Mouse (Mus musculus) stomach, embryonic 14.5 days (tissue): ENCODE results near the gene Elk3. TPM values are rescaled to one million over a fixed set of nuclear protein-coding genes. Genes with fewer than 3 reads are reported as not detected.
"Not testable (repeated sequence)": the region's sequence is repeated elsewhere in the genome, so short reads cannot be mapped to it uniquely, and the experiment has no call there.

Experiments
- ATAC-seq: fragments of 200-750 bp; cut with Nextera tagmentation; 2 replicates; pipeline ENCODE4 v1.8.0; 2017; ENCODE audit warnings: low read depth, moderate TSS enrichment; ENCODE audit not compliant: insufficient number of reproducible peaks, insufficient read depth, low FRiP score
- H3K27ac ChIP-seq: fragments of 300-500 bp; sonication (generic); 2 replicates; pipeline ENCODE4 v1.5.1; 2014; ENCODE audit warnings: mild to moderate bottlenecking, low read length, moderate library complexity, mixed read lengths
- H3K27me3 ChIP-seq: fragments of 300-500 bp; sonication (generic); 2 replicates; pipeline ENCODE4 v1.6.1; 2014; ENCODE audit warnings: low read length, control low read depth, mixed read lengths; ENCODE audit not compliant: control insufficient read depth, insufficient read depth
- H3K36me3 ChIP-seq: fragments of 300-500 bp; sonication (generic); 2 replicates; pipeline ENCODE4 v1.6.1; 2014; ENCODE audit warnings: mild to moderate bottlenecking, control low read depth, low read length, moderate library complexity, mixed read lengths; ENCODE audit not compliant: control insufficient read depth, insufficient read depth
- H3K4me1 ChIP-seq: fragments of 300-500 bp; sonication (generic); 2 replicates; pipeline ENCODE4 v1.6.1; 2014; ENCODE audit warnings: low read length, control low read depth, mixed read lengths; ENCODE audit not compliant: control insufficient read depth, insufficient read depth
- H3K4me2 ChIP-seq: fragments of 300-500 bp; sonication (generic); replicated peaks from 2 replicates; pipeline ENCODE4 v1.6.1; 2014; ENCODE audit warnings: low read depth, low read length, control low read depth
- H3K4me3 ChIP-seq: fragments of 300-500 bp; sonication (generic); 2 replicates; pipeline ENCODE4 v1.5.1; 2014; ENCODE audit warnings: low read depth, low read length, control low read depth
- H3K9ac ChIP-seq: fragments of 300-500 bp; sonication (generic); replicated peaks from 2 replicates; pipeline ENCODE4 v1.6.1; 2014; ENCODE audit warnings: low read depth, mild to moderate bottlenecking, control low read depth, low read length, moderate library complexity, mixed read lengths
- H3K9me3 ChIP-seq: fragments of 300-500 bp; sonication (generic); 2 replicates; pipeline ENCODE4 v1.6.1; 2016; ENCODE audit warnings: low read depth, low read length, control low read depth; ENCODE audit not compliant: control insufficient read depth
- WGBS: fragments of 180-500 bp; shearing (Covaris S2); extraction: QIAGEN DNeasy Blood & Tissue Kit; methylation state at CpG from one replicate; pipeline ENCODE4 v1.1.7; 2014; 5-methylcytosine and 5-hydroxymethylcytosine counted together
- polyA plus RNA-seq: library from polyadenylated mRNA; unstranded; fragments of >200 nt; fragmentation: Nextera tagmentation; extraction: Ambion mirVana; gene quantifications from 2 replicates; pipeline ENCODE4 v1.2.1, GENCODE M21; 2014

The Elk3 gene
- 34.0 and 36.6 TPM in 2 replicates for polyA plus RNA-seq

GRCm38 (mm10) chr10:93310721-93311411 lies at the start of gene Elk3:
TSS of gene Elk3 (minus strand) at chr10:93311135.
- Histone ChIP-seq H3K27me3 (no peaks in the 10 kb centered on the region), H3K4me3 (peak within 1 kb of the TSS; percentile 50), H3K9me3 (no peaks in the 10 kb centered on the region), H3K4me1 (0 out of 2 replicates have a peak, but pooled peaks cover 5% of the 10 kb centered on the region), H3K36me3 (no peaks in the 10 kb centered on the region), H3K27ac (peak within 1 kb of the TSS; percentile 89), H3K4me2 (peak within 1 kb of the TSS; percentile 50), H3K9ac (peak within 1 kb of the TSS; percentile 78)
- WGBS: under 1% methylated on average over 52 of the region's 53 CpGs
- peak; percentile 79 for ATAC-seq

- H3K9ac ChIP-seq: no peak overlapping the region
- H3K36me3 ChIP-seq: no peaks in the 10 kb centered on the region
- H3K27ac ChIP-seq: no peak overlapping the region
- H3K27me3 ChIP-seq: no peaks in the 10 kb centered on the region
- ATAC-seq: no peak
- WGBS: 21% methylated on average over 3 of the region's 3 CpGs
- no peaks in the 10 kb centered on the region for H3K9me3 ChIP-seq
- no peaks in the 10 kb centered on the region for H3K4me1 ChIP-seq
- no peak overlapping the region for H3K4me3 ChIP-seq
- H3K4me2 ChIP-seq: no peak overlapping the region
Observed at GRCm38 (mm10) chr10:93360623-93361022, 49.7 kb upstream of the Elk3 start.

GRCm38 (mm10) chr10:93360190-93360589 lies 49.3 kb upstream of the Elk3 start:
- not testable (repeated sequence) for H3K4me2 ChIP-seq, ATAC-seq, H3K36me3 ChIP-seq, H3K4me1 ChIP-seq, H3K27ac ChIP-seq, H3K9me3 ChIP-seq, H3K4me3 ChIP-seq, H3K9ac ChIP-seq, H3K27me3 ChIP-seq
- WGBS: 65% methylated on average over 4 of the region's 4 CpGs

- no peaks in the 10 kb centered on the region for H3K9me3 ChIP-seq
- 91% methylated on average over 7 of the region's 7 CpGs for WGBS
- no peaks in the 10 kb centered on the region for H3K4me1 ChIP-seq
- H3K4me2 ChIP-seq: no peak overlapping the region
- no peak for ATAC-seq
- no peaks in the 10 kb centered on the region for H3K27me3 ChIP-seq
- H3K9ac ChIP-seq: no peak overlapping the region
- no peaks in the 10 kb centered on the region for H3K36me3 ChIP-seq
- H3K4me3 ChIP-seq: no peak overlapping the region
- H3K27ac ChIP-seq: no peak overlapping the region
Observed at GRCm38 (mm10) chr10:93359339-93359863, 48.5 kb upstream of the Elk3 start.

GRCm38 (mm10) chr10:93358878-93359277 lies 47.9 kb upstream of the Elk3 start:
- no peak overlapping the region for H3K9ac ChIP-seq
- H3K4me1 ChIP-seq: no peaks in the 10 kb centered on the region
- H3K4me3 ChIP-seq: no peak overlapping the region
- H3K4me2 ChIP-seq: no peak overlapping the region
- WGBS: 85% methylated on average over 4 of the region's 4 CpGs
- H3K27me3 ChIP-seq: no peaks in the 10 kb centered on the region
- no peaks in the 10 kb centered on the region for H3K9me3 ChIP-seq
- H3K36me3 ChIP-seq: no peaks in the 10 kb centered on the region
- no peak overlapping the region for H3K27ac ChIP-seq
- ATAC-seq: no peak

- Histone ChIP-seq H3K27me3 (no peaks in the 10 kb centered on the region), H3K36me3 (no peaks in the 10 kb centered on the region), H3K27ac (no peak overlapping the region), H3K4me1 (no peaks in the 10 kb centered on the region), H3K4me3 (no peak overlapping the region), H3K4me2 (no peak overlapping the region), H3K9ac (no peak overlapping the region), H3K9me3 (no peaks in the 10 kb centered on the region)
- ATAC-seq: no peak
- 86% methylated on average over 5 of the region's 5 CpGs for WGBS
Observed at GRCm38 (mm10) chr10:93357162-93357561, 46.2 kb upstream of the Elk3 start.

GRCm38 (mm10) chr10:93356122-93356521 lies 45.2 kb upstream of the Elk3 start:
- 85% methylated on average over 9 of the region's 9 CpGs for WGBS
- ATAC-seq: no peak
- no peaks in the 10 kb centered on the region for H3K27me3 ChIP-seq
- no peaks in the 10 kb centered on the region for H3K36me3 ChIP-seq
- no peaks in the 10 kb centered on the region for H3K4me1 ChIP-seq
- no peak overlapping the region for H3K27ac ChIP-seq
- no peak overlapping the region for H3K9ac ChIP-seq
- H3K9me3 ChIP-seq: no peaks in the 10 kb centered on the region
- no peak overlapping the region for H3K4me3 ChIP-seq
- H3K4me2 ChIP-seq: no peak overlapping the region

- Histone ChIP-seq H3K9ac (no peak overlapping the region), H3K27me3 (no peaks in the 10 kb centered on the region), H3K9me3 (no peaks in the 10 kb centered on the region), H3K4me3 (no peak overlapping the region), H3K27ac (no peak overlapping the region), H3K4me2 (no peak overlapping the region), H3K4me1 (no peaks in the 10 kb centered on the region), H3K36me3 (no peaks in the 10 kb centered on the region)
- 43% methylated on average over 8 of the region's 8 CpGs for WGBS
- ATAC-seq: no peak
Observed at GRCm38 (mm10) chr10:93355276-93355927, 44.5 kb upstream of the Elk3 start.
